Mouse (Mus musculus): ENCODE measurements at regions not wholly inside any gene's neighbourhood (a gene's known extent, or its start where the extent isn't known, plus 50 kb on each side); places are given as distances from the start of the nearest gene placed in this dataset.

GRCm38 (mm10) chr14:72942571-72942970 lies 106.3 kb downstream of the Cysltr2 start:
- peak; percentile 37 for DNase-seq (ENCODE audit: low read depth, low spot score)

GRCm38 (mm10) chr14:72939067-72939393 lies 109.9 kb downstream of the Cysltr2 start:
- DNase-seq (ENCODE audit: low read depth, low spot score) = no peak

GRCm38 (mm10) chr14:72938382-72939066 lies 110.4 kb downstream of the Cysltr2 start:
- DNase-seq (ENCODE audit: low read depth, low spot score) = no peak

GRCm38 (mm10) chr14:72933598-72933997 lies 115.3 kb downstream of the Cysltr2 start:
- DNase-seq (ENCODE audit: low read depth, low spot score) = no peak

GRCm38 (mm10) chr14:72932296-72932695 lies 116.6 kb downstream of the Cysltr2 start:
- DNase-seq (ENCODE audit: low read depth, low spot score) = peak; percentile 11

- no peak for DNase-seq (ENCODE audit: low read depth, low spot score)
Measured at GRCm38 (mm10) chr14:72901171-72901926, 147.6 kb downstream of the Cysltr2 start.

GRCm38 (mm10) chr14:72899630-72900029 lies 149.3 kb downstream of the Cysltr2 start:
- no peak for DNase-seq (ENCODE audit: low read depth, low spot score)

GRCm38 (mm10) chr14:72892316-72892715 lies 156.6 kb downstream of the Cysltr2 start:
- no peak for DNase-seq (ENCODE audit: low read depth, low spot score)

GRCm38 (mm10) chr14:72889663-72890062 lies 159.3 kb downstream of the Cysltr2 start:
- DNase-seq (ENCODE audit: low read depth, low spot score) = peak; percentile 43

- DNase-seq (ENCODE audit: low read depth, low spot score) = no peak
Measured at GRCm38 (mm10) chr14:72887470-72888071, 161.3 kb downstream of the Cysltr2 start.

- peak; percentile 36 for DNase-seq (ENCODE audit: low read depth, low spot score)
Measured at GRCm38 (mm10) chr14:72886935-72887369, 162.0 kb downstream of the Cysltr2 start.

- no peak for DNase-seq (ENCODE audit: low read depth, low spot score)
Measured at GRCm38 (mm10) chr14:72885824-72886223, 163.1 kb downstream of the Cysltr2 start.

GRCm38 (mm10) chr14:72884561-72884960 lies 164.4 kb downstream of the Cysltr2 start:
- DNase-seq (ENCODE audit: low read depth, low spot score) = peak; percentile 30

GRCm38 (mm10) chr14:72877132-72877531 lies 167.3 kb upstream of the Fndc3a start:
- no peak for DNase-seq (ENCODE audit: low read depth, low spot score)

GRCm38 (mm10) chr14:72873494-72873893 lies 163.7 kb upstream of the Fndc3a start:
- no peak for DNase-seq (ENCODE audit: low read depth, low spot score)

- DNase-seq (ENCODE audit: low read depth, low spot score) = peak; percentile 90
Measured at GRCm38 (mm10) chr14:72869188-72869749, 159.5 kb upstream of the Fndc3a start.

- DNase-seq (ENCODE audit: low read depth, low spot score) = no peak
Measured at GRCm38 (mm10) chr14:72866896-72867295, 157.1 kb upstream of the Fndc3a start.

GRCm38 (mm10) chr14:72865531-72865930 lies 155.7 kb upstream of the Fndc3a start:
- no peak for DNase-seq (ENCODE audit: low read depth, low spot score)

GRCm38 (mm10) chr14:72864792-72865191 lies 155.0 kb upstream of the Fndc3a start:
- DNase-seq (ENCODE audit: low read depth, low spot score) = no peak

- DNase-seq (ENCODE audit: low read depth, low spot score) = no peak
Measured at GRCm38 (mm10) chr14:72864130-72864529, 154.3 kb upstream of the Fndc3a start.

- DNase-seq (ENCODE audit: low read depth, low spot score) = no peak
Measured at GRCm38 (mm10) chr14:72862806-72863526, 153.2 kb upstream of the Fndc3a start.

GRCm38 (mm10) chr14:72854226-72854625 lies 144.4 kb upstream of the Fndc3a start:
- DNase-seq (ENCODE audit: low read depth, low spot score) = no peak

Data from brain, adult 2 months (tissue).